Mouse (Mus musculus) MEL (cell line): ENCODE results near the gene Tmem170. TPM values are rescaled to one million over a fixed set of nuclear protein-coding genes. Genes with fewer than 3 reads are reported as not detected.

Source experiments
- DNase-seq: peaks from one replicate; pipeline ENCODE4 v3.0.0; 2011; ENCODE audit warnings: low read depth, low spot score
- H3K27ac ChIP-seq: 2 replicates; pipeline ENCODE4 v1.5.1; 2012; ENCODE audit warnings: low read depth, mild to moderate bottlenecking, control low read depth, low read length, moderate library complexity; ENCODE audit not compliant: control insufficient read depth
- H3K27me3 ChIP-seq, 2 experiments: fragments of 150-350 bp in 1 of 2; sonication (generic) in 1 of 2; 2 replicates each; pipeline ENCODE4 v1.6.1; 2012; ENCODE audit warnings: low read length in 2 of 2, mild to moderate bottlenecking in 2 of 2, improper control_type of control experiment in 1 of 2, moderate library complexity in 1 of 2; ENCODE audit not compliant: insufficient read depth in 2 of 2, control insufficient read depth in 1 of 2
- H3K36me3 ChIP-seq, 2 experiments: 2 replicates each; pipeline ENCODE4 v1.6.1; 2012 to 2014; ENCODE audit warnings: low read length in 2 of 2, improper control_type of control experiment in 1 of 2, inconsistent platforms in 1 of 2, mild to moderate bottlenecking in 1 of 2; ENCODE audit not compliant: insufficient read depth in 2 of 2, control insufficient read depth in 1 of 2
- H3K4me1 ChIP-seq, 2 experiments: fragments of 150-350 bp in 1 of 2; sonication (generic) in 1 of 2; 2 replicates each; pipeline ENCODE4 v1.6.1; 2012; ENCODE audit warnings: low read length in 2 of 2, improper control_type of control experiment in 1 of 2, mild to moderate bottlenecking in 1 of 2; ENCODE audit not compliant: insufficient read depth in 2 of 2, control insufficient read depth in 1 of 2
- H3K4me3 ChIP-seq, 2 experiments: fragments of 150-350 bp in 1 of 2; sonication (generic) in 1 of 2; 2 replicates each; pipeline ENCODE4 v1.5.1; 2012; ENCODE audit warnings: low read depth in 2 of 2, low read length in 2 of 2, mild to moderate bottlenecking in 2 of 2, moderate library complexity in 2 of 2, control low read depth in 1 of 2, improper control_type of control experiment in 1 of 2; ENCODE audit not compliant: control insufficient read depth in 1 of 2, insufficient read depth in 1 of 2
- H3K79me2 ChIP-seq: 2 replicates; pipeline ENCODE4 v1.6.1; 2012; ENCODE audit warnings: mild to moderate bottlenecking, low read length, moderate library complexity; ENCODE audit not compliant: control insufficient read depth, poor library complexity, insufficient read depth
- H3K9ac ChIP-seq: 2 replicates; pipeline ENCODE4 v1.6.1; 2012; ENCODE audit warnings: low read depth, mild to moderate bottlenecking, control low read depth, low read length, moderate library complexity; ENCODE audit not compliant: control insufficient read depth, poor library complexity, severe bottlenecking
- H3K9me3 ChIP-seq: fragments of 150-350 bp; sonication (generic); replicated peaks from 2 replicates; pipeline ENCODE4 v1.6.1; 2012; ENCODE audit warnings: mild to moderate bottlenecking, low read length, improper control_type of control experiment, moderate library complexity; ENCODE audit not compliant: insufficient read depth
- BHLHE40 ChIP-seq: IDR thresholded peaks from 2 replicates; pipeline ENCODE4 v1.6.1; 2012; ENCODE audit warnings: low read depth, mild to moderate bottlenecking, inconsistent platforms, low read length, improper control_type of control experiment, borderline replicate concordance
- CTCF ChIP-seq, 3 experiments: IDR thresholded peaks in 2 of 3; conservative IDR thresholded peaks in 1 of 3; 2 replicates each; pipeline ENCODE4 v1.5.1; 2011 to 2012; ENCODE audit warnings: low read length in 3 of 3, low read depth in 2 of 3, mild to moderate bottlenecking in 2 of 3, improper control_type of control experiment in 1 of 3, inconsistent platforms in 1 of 3, mixed read lengths in 1 of 3, moderate library complexity in 1 of 3; ENCODE audit not compliant: control insufficient read depth in 1 of 3, insufficient read depth in 1 of 3, poor library complexity in 1 of 3, severe bottlenecking in 1 of 3
- E2F4 ChIP-seq: IDR thresholded peaks from 2 replicates; pipeline ENCODE4 v1.6.1; 2011; ENCODE audit warnings: low read depth, low read length, improper control_type of control experiment, borderline replicate concordance
- ELF1 ChIP-seq: IDR thresholded peaks from 2 replicates; pipeline ENCODE4 v1.6.1; 2014; ENCODE audit warnings: low read depth, mild to moderate bottlenecking, inconsistent platforms, low read length, improper control_type of control experiment, moderate library complexity
- EP300 ChIP-seq, 2 experiments: IDR thresholded peaks; 2 replicates each; pipeline ENCODE4 v1.6.1; 2011; ENCODE audit warnings: improper control_type of control experiment in 2 of 2, low read length in 2 of 2, low read depth in 1 of 2, mild to moderate bottlenecking in 1 of 2
- HCFC1 ChIP-seq: IDR thresholded peaks from 2 replicates; pipeline ENCODE4 v1.6.1; 2012; ENCODE audit warnings: low read depth, mild to moderate bottlenecking, inconsistent platforms, low read length, improper control_type of control experiment, moderate library complexity
- MAX ChIP-seq: IDR thresholded peaks from 2 replicates; pipeline ENCODE4 v1.6.1; 2011; ENCODE audit warnings: low read length, improper control_type of control experiment
- MEF2A ChIP-seq: IDR thresholded peaks from 2 replicates; pipeline ENCODE4 v1.6.1; 2014; ENCODE audit warnings: low read depth, mild to moderate bottlenecking, inconsistent platforms, low read length, improper control_type of control experiment; ENCODE audit not compliant: poor library complexity, insufficient replicate concordance, severe bottlenecking; ENCODE audit errors: extremely low read depth
- NELFE ChIP-seq: IDR thresholded peaks from 2 replicates; pipeline ENCODE4 v1.6.1; 2011; ENCODE audit warnings: low read depth, low read length, improper control_type of control experiment
- POLR2AphosphoS2 ChIP-seq: IDR thresholded peaks from 2 replicates; pipeline ENCODE4 v1.6.1; 2011; ENCODE audit warnings: low read length, improper control_type of control experiment
- RAD21 ChIP-seq: IDR thresholded peaks from 2 replicates; pipeline ENCODE4 v1.6.1; 2011; ENCODE audit warnings: mild to moderate bottlenecking, low read depth, low read length, improper control_type of control experiment
- RCOR1 ChIP-seq: IDR thresholded peaks from 2 replicates; pipeline ENCODE4 v1.6.1; 2012; ENCODE audit warnings: low read depth, mild to moderate bottlenecking, inconsistent platforms, low read length, improper control_type of control experiment
- SIN3A ChIP-seq: IDR thresholded peaks from 2 replicates; pipeline ENCODE4 v1.6.1; 2012; ENCODE audit warnings: low read length, improper control_type of control experiment, inconsistent platforms
- SMC3 ChIP-seq: IDR thresholded peaks from 2 replicates; pipeline ENCODE4 v1.6.1; 2011; ENCODE audit warnings: low read depth, low read length, improper control_type of control experiment
- TCF12 ChIP-seq: IDR thresholded peaks from 2 replicates; pipeline ENCODE4 v1.6.1; 2014; ENCODE audit warnings: low read depth, mild to moderate bottlenecking, inconsistent platforms, low read length, improper control_type of control experiment, moderate library complexity
- USF1 ChIP-seq: IDR thresholded peaks from 2 replicates; pipeline ENCODE4 v1.6.1; 2014; ENCODE audit warnings: low read depth, mild to moderate bottlenecking, inconsistent platforms, low read length, improper control_type of control experiment, moderate library complexity
- USF2 ChIP-seq, 2 experiments: IDR thresholded peaks; 2 replicates each; pipeline ENCODE4 v1.6.1; 2011 to 2012; ENCODE audit warnings: improper control_type of control experiment in 2 of 2, low read length in 2 of 2, borderline replicate concordance in 1 of 2, inconsistent platforms in 1 of 2, low read depth in 1 of 2, mild to moderate bottlenecking in 1 of 2; ENCODE audit not compliant: insufficient read depth in 1 of 2
- ZKSCAN1 ChIP-seq: IDR thresholded peaks from 2 replicates; pipeline ENCODE4 v1.6.1; 2012; ENCODE audit warnings: low read depth, mild to moderate bottlenecking, inconsistent platforms, low read length, improper control_type of control experiment, moderate library complexity
- ZMIZ1 ChIP-seq: IDR thresholded peaks from 2 replicates; pipeline ENCODE4 v1.6.1; 2012; ENCODE audit warnings: low read depth, mild to moderate bottlenecking, inconsistent platforms, low read length, improper control_type of control experiment, moderate library complexity
- ZNF384 ChIP-seq: IDR thresholded peaks from 2 replicates; pipeline ENCODE4 v1.6.1; 2012; ENCODE audit warnings: low read depth, mild to moderate bottlenecking, inconsistent platforms, low read length, improper control_type of control experiment
- polyA plus RNA-seq, 2 experiments: library from polyadenylated mRNA; stranded (reverse) in 1 of 2; unstranded in 1 of 2; fragments of >175 nt in 1 of 2; fragments of >200 nt in 1 of 2; gene quantifications; 2 replicates each; pipeline versions ENCODE4 v1.2.1 to v1.2.4; 2012; ENCODE audit warnings: low replicate concordance in 2 of 2, low read depth in 1 of 2; ENCODE audit not compliant: insufficient read length in 2 of 2, insufficient read depth in 1 of 2, missing spikeins in 1 of 2
- total RNA-seq: library from RNA; depleted of rRNA; stranded (reverse); fragments of 300-350 nt; gene quantifications from 2 replicates; pipeline ENCODE4 v1.2.3, GENCODE M21; 2012

Gene Tmem170
- total and polyA plus RNA-seq, 3 experiments = 2.9 to 4.6 TPM; not detected in 1

DNA sequence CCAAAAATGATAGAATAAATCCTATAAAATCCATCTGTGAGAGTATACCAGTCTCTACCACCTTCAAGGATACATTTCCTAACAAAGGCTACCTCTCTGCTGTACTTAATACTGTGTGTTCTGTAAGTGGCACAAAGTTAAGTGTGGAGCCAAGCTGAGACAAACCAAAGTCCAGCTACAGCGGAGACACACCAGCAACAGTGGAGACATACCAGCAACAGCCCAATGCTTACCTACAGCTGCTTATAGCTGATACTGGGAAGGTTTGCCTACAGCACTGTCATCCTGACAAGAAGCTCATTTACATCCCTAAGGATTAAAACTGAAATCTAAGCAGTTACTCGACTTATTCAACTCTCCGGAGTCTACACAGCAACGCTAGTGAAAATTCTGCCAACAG is 44.6 kb downstream of the Tmem170 start:
- H3K9ac ChIP-seq = no peak overlapping the region
- H3K27me3 ChIP-seq = no peaks in the 10 kb centered on the region
- DNase-seq = no peak
- H3K4me3 ChIP-seq = no peak overlapping the region
- TF ChIP-seq USF2 (IDR thresholded peaks at IDR 0.05; ENCODE audit: borderline replicate concordance in 1 of 2, insufficient read depth in 1 of 2, low read depth in 1 of 2, low read length in 2 of 2) = no peak
- no peak for TF ChIP-seq ZKSCAN1
- TF ChIP-seq CTCF (IDR thresholded peaks at IDR 0.05 in 2 of 3, conservative IDR thresholded peaks at IDR 0.05 in 1 of 3; ENCODE audit: control insufficient read depth in 1 of 3, insufficient read depth in 1 of 3, low read depth in 2 of 3, low read length in 3 of 3, poor library complexity in 1 of 3, severe bottlenecking in 1 of 3) = no peak
- TF ChIP-seq USF1 = no peak
- no peak for TF ChIP-seq EP300 (IDR thresholded peaks at IDR 0.05; ENCODE audit: low read depth in 1 of 2, low read length in 2 of 2)
- no peaks in the 10 kb centered on the region for H3K9me3 ChIP-seq
- H3K36me3 ChIP-seq = peaks cover 0 to 32% of the 10 kb centered on the region in 2 experiments; a peak in 2 of 4 replicates
- no peaks in the 10 kb centered on the region for H3K4me1 ChIP-seq
- no peak overlapping the region for H3K27ac ChIP-seq
- H3K79me2 ChIP-seq = no peaks in the 10 kb centered on the region

DNA sequence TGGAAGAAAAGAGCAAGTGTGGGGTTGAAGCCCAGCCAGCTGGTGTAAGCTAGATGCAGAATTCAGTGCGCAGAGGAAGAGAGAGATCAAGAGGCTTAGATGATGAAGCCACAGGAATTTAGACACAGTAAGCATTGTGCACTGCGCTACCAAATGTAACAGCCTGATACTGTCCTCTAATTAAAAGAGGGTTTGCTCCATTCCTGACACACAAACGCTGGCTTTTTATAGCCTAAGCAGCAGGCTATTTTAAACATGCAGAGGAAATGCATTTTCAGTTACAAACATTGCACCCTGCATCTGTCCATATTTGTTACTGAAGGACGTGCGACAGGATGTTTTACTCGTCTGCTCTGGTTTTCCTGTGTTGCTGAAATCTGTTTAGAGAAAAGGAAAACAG is 48.0 kb downstream of the Tmem170 start:
- TF ChIP-seq BHLHE40 (no peak), E2F4 (no peak), ZMIZ1 (no peak), ELF1 (no peak), ZNF384 (no peak), RCOR1 (no peak), SIN3A (no peak), SMC3 (no peak), HCFC1 (no peak), POLR2AphosphoS2 (no peak), TCF12 (no peak), NELFE (no peak), EP300 (IDR thresholded peaks at IDR 0.05; ENCODE audit: low read depth in 1 of 2, low read length in 2 of 2) (no peak), MAX (no peak), MEF2A (no peak), CTCF (IDR thresholded peaks at IDR 0.05 in 2 of 3, conservative IDR thresholded peaks at IDR 0.05 in 1 of 3; ENCODE audit: control insufficient read depth in 1 of 3, insufficient read depth in 1 of 3, low read depth in 2 of 3, low read length in 3 of 3, poor library complexity in 1 of 3, severe bottlenecking in 1 of 3) (no peak), RAD21 (no peak)
- Histone ChIP-seq H3K9me3 (no peaks in the 10 kb centered on the region), H3K79me2 (no peaks in the 10 kb centered on the region), H3K27ac (no peak overlapping the region), H3K4me1 (no peaks in the 10 kb centered on the region), H3K4me3 (no peak overlapping the region), H3K27me3 (no peaks in the 10 kb centered on the region), H3K36me3 (peaks cover 0 to 29% of the 10 kb centered on the region in 2 experiments; a peak in 2 of 4 replicates), H3K9ac (no peak overlapping the region)
- DNase-seq = no peak
